Mouse (Mus musculus) left cerebral cortex, postnatal 14 days (tissue): ENCODE data around the gene Lemd1. TPM values are rescaled to one million over a fixed set of nuclear protein-coding genes. Genes with fewer than 3 reads are reported as not detected.
A peak's percentile ranks its signal among the peaks of the same experiment; 100 is the strongest.

Source experiments
- DNase-seq, 2 experiments: peaks; one replicate each; pipeline ENCODE4 v3.0.0; 2021 to 2022; ENCODE audit warnings: low spot score in 2 of 2, mixed read lengths in 1 of 2
- intact Hi-C: fragments of 180-260 bp; cut with DNase I; formaldehyde crosslinking; loops from one replicate; pipeline ENCODE4 v1.15.1; 2025
- total RNA-seq, 2 experiments: library from RNA; stranded (reverse); gene quantifications; 2 replicates each; pipeline ENCODE4 v1.2.3; 2021

The Lemd1 gene
- total RNA-seq, 2 experiments from 2014 or later: 4.1 to 4.6 TPM

GRCm38 (mm10) chr1:132231470-132232274, 40.4 kb downstream of the Lemd1 start:
- intact Hi-C loops: no loop called here

GRCm38 (mm10) chr1:132233566-132233965, 42.3 kb downstream of the Lemd1 start:
- intact Hi-C loops: no loop called here
- DNase-seq: peak in 1 of 2 experiments; percentile 37

More at GRCm38 (mm10) chr1:132231470-132232274, 40.4 kb downstream of the Lemd1 start:
- DNase-seq: no peak

DNA sequence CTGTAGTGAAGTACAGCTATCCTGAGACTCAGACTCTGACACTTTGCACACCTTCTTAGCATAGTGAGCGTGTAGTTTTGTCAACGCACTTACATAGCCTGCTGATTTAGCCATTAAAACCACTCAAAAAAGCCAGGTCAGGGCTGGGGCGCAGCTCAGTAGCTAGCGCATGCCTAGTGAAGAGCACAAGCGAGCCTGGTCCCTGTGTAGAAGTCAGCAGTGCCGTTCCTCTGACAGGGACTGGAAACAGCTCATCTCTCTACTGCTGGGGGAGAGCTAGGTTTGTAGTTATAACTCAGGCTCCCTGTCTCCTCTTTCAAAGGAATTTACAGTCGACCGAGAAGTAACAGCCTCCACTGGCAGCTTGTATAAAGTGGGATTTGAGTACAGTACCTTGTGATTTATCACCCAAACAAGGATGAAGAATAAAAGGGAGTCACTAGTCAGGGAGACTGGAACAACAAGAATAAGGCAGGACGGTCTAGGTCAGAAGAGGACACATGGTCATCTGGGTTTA, 43.6 kb downstream of the Lemd1 start:
- intact Hi-C loops: no loop called here
- DNase-seq: no peak

GRCm38 (mm10) chr1:132237585-132238159, 46.4 kb downstream of the Lemd1 start:
- DNase-seq: peak; percentile 38 to 69
- intact Hi-C loops: loop anchor here (1.0 to 2.0 kb wide), 2 partner anchors 81 to 116 kb away; no protein-coding TSS in a partner anchor

DNA sequence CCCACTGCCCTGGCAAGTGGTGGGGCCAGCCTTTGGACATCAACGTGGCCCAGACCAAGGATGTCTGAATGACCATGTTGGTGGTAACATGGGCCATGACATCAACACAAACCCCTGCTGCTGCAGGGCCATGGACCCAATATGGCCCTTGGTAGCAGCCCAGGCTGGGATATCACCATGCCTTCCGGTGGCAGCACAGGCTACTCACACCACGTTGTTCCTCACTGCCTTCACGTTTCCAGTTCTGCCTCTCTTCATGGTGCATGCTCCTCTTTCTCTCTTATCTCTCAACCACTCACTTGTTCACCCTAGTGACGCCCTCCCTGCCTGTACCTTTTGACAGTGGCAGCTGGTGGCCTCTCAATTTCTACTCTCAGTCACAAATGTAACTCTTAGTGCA, 53.8 kb downstream of the Lemd1 start:
- intact Hi-C loops: no loop called here
- DNase-seq: no peak

DNA sequence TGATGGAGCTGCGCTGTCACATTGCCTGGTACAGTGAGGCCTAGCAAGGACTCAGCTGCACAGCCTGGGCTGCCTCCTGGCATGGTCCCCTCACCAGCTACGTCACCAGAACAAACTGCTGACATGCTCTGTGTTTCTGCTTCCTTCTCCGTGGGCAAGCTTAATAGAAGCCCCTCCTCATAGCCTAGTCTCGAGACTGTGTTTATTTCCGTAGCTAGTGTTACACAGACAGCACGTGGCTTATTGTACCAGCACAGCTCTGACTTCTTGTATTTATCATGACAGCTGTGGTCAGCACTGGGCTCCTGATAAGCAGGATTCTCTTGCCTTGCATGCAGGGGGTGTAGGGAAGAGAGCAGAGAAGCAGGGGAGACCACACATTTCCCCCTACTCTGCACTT, 54.9 kb downstream of the Lemd1 start:
- peak in 1 of 2 experiments; percentile 40 for DNase-seq
- intact Hi-C loops: no loop called here

GRCm38 (mm10) chr1:132246641-132247040, 55.4 kb downstream of the Lemd1 start:
- intact Hi-C loops: no loop called here
- DNase-seq: no peak

DNA sequence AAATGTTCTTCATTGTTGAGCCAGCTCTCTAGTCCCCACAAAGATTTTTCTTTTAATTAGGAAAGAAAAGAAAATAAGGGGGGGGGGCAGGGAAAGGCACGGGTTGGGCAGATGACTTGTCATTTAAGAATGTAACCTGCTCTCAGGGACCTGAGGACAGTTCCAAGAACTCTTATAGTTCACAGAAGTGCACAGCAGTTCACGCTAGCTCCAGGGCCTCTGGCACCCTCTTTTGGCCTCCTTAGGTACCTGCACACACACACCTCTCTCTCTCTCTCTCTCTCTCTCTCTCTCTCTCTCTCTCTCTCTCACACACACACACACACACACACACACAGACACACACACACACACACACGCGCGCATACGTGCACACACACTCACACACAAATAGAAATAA, 63.2 kb downstream of the Lemd1 start:
- intact Hi-C loops: no loop called here
- no peak for DNase-seq

DNA sequence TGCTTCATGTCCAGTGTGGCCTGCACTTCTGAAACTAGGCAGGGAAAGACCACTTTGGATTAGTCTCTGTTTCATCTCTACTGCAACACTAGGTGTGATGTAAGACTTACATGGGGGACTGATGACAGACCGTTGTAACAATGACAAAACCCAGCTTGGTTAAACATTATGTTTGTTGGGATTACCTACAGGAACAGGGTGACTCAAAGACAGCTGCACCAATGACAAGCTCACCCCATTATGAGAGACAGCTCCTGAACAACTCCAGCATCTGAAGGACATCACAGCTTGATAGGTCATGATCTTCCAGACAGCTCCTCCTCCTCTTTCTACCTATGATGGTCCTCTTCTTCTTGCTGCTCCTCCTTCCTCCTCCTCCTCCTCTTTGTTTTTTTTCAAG, 69.1 kb downstream of the Lemd1 start:
- intact Hi-C loops: no loop called here
- DNase-seq: no peak

- intact Hi-C loops: no loop called here
- DNase-seq: peak in 1 of 2 experiments; percentile 30
Observed at GRCm38 (mm10) chr1:132261058-132261457, 69.8 kb downstream of the Lemd1 start.

DNA sequence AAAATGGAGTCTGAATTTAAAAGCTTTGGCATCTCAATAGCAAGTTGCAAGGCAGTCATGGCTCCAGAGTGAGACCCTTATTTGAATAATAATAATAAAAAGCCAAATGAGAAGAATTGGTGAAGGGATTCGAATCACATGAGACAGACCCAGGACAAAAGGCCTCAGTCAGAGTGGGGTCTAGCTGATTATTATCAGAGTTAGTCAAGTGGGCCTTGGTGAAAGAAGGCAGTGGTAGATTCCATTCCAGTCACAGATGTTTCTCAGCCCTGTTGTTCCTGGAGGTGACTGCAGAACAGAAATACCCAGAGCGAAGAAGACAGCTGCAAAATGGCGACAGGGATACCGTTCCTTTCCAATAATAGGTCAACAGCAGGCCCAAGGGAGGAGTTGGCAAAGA, 72.4 kb downstream of the Lemd1 start:
- no peak for DNase-seq
- intact Hi-C loops: no loop called here

GRCm38 (mm10) chr1:132264577-132264976, 73.3 kb downstream of the Lemd1 start:
- intact Hi-C loops: no loop called here

DNA sequence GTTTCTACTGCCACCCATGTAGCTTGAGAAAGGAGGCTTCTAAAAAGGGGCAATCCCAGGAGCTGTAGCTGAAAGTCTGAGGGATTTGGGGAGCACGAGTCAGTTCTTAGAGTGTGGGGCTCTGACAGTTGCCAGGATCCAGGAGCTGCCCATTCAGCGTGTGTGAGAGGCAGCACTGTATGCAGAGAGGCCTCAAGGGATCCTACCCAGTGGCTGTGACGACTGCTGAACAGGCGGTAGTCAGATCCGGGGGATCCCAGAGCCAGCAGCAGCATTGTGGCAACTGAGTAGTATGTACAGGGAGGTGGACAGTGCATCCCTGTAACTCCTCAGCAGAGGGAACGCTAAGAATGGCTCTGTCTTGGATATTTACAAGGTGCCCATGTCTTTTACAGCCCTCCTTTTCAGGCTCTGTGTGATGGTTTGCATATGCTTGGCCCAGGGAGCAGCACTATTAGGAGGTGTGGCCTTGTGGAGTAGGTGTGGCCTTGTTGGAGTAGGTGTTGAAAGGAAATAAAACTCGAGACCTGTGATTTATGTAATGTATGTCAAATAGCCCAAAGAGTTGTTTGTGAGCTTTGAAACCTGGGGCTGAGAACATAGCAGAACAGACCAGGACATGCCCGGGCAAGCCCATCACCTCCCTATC, 74.1 kb downstream of the Lemd1 start:
- intact Hi-C loops: no loop called here
- no peak for DNase-seq

More at GRCm38 (mm10) chr1:132264577-132264976, 73.3 kb downstream of the Lemd1 start:
- no peak for DNase-seq

GRCm38 (mm10) chr1:132265936-132266335, 74.7 kb downstream of the Lemd1 start:
- intact Hi-C loops: no loop called here
- no peak for DNase-seq

DNA sequence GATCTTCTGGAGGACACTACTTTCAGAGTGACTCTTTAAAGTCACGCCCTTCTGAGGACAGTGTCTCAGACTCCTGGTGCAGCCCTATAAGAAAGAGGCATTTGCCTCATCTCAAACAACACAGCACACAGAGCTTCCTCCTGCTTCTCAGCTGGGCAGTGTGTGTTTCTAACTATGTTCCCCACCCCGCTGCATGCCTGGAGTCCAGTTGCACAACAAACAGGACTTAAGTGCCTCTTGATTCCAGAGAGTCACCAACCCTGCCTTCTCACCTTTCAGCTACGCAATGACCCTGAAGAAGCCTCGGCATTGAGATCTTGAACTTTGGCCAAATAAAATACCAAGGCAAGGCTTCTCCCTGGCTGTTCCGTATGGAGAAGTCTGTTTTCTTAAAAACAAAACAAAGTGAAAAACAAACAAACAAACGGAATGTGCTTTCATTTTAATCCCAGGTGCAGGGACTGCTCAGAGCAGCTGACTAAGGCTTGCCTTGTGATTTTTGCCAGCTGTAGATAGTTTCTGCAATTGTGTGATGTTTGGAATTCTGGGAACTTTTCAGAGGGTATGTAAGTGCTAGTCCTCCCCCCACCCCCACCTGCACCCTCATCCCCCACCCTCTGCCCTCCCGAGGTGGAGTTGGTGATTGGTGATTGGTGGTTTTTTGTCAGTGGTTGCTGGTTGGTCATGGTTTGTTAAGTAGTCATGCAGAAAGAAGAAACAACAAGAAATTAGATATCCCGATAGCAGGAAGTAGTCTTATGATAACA, 75.7 kb downstream of the Lemd1 start:
- DNase-seq: no peak
- intact Hi-C loops: no loop called here

GRCm38 (mm10) chr1:132267959-132268358, 76.7 kb downstream of the Lemd1 start:
- DNase-seq: peak; percentile 37 to 52
- intact Hi-C loops: no loop called here

DNA sequence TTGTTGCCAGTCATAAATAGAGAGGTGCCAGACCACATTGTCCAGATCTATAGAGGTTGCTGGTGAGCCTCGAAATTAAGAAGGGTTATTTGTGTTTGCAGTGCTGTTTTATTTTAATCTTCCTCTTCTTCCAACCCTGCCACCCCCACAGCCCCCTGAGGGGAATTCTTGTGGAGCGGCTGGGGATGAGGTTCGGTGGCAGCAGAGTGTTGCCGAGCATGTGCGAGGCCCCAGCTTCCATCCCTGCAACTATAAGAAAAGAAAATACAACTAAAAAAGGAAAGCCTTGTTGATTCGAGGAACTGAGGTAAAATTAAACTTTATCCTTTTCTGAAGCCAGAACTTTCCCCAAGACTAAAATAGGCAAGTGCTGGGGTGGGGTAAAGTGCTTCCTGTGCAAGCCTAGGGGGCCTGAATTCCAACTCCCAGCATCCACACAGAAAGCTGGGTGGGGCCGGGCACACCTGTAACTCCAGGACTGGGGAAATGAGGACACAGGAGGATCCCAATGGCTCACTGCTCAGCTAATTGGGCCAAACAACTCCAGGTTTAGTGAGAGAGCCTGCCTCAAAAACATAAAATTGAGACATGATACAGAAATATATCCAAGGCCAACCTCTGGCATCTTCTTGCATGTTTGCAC, 77.3 kb downstream of the Lemd1 start:
- peak in 1 of 2 experiments; percentile 43 for DNase-seq

DNA sequence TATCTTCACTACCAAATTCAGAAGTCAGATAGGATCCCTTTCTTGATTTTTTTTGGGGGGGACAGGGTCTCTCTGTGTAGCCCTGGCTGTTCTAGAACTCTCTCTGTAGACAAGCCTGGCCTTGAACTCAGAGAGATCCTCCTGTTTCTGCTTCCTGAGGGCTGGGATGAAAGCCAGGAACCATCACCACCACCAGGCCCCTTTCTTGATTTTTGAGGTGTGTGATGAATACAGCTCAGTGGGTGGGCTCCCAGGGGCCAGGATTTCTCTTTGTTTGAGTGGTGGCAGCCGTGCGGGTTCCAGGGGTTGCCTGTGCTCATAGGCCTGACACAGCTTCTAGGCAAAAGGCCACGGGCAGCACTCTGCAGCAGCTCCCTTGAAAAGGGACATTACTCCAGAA, 80.0 kb downstream of the Lemd1 start:
- DNase-seq: no peak
- intact Hi-C loops: no loop called here

More for the DNA sequence above, 77.3 kb downstream of the Lemd1 start:
- intact Hi-C loops: no loop called here

GRCm38 (mm10) chr1:132276694-132277093, 85.5 kb downstream of the Lemd1 start:
- DNase-seq: no peak
- intact Hi-C loops: no loop called here
